Mouse (Mus musculus): Measurements from ENCODE around the gene Pam16.

DNA sequence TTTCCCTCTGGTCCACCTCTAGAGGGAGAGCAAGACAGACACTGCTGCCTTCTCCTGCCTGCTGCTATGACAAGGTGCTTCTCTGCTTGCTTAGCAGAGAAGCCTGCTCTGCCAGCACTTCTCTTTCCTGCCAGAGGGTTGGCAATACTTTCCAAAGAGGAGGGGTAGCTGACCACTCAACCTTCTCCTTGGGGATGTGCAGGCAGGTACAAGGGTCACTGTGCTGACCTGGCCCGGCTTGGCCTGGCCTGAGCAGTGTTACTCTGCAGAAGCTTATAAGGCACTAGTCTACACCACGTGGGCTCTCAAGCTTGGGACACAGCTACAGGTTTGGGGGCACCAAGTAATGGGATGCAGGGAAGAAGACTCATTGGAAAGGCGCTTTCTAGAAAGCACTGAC lies 10.1 kb downstream of the Pam16 start:
- no peak for TF ChIP-seq POLR2A (IDR thresholded peaks at IDR 0.05; ENCODE audit: control insufficient read depth, extremely low read depth, insufficient read depth, low read length, poor library complexity)
- no peak for TF ChIP-seq CTCF (IDR thresholded peaks at IDR 0.05; ENCODE audit: borderline replicate concordance, control insufficient read depth, extremely low read depth, insufficient read depth, low read length, poor library complexity)

All from thymus, adult 2 months (tissue).